Mouse (Mus musculus): ENCODE measurements at regions not wholly inside any gene's neighbourhood (a gene's known extent, or its start where the extent isn't known, plus 50 kb on each side); places are given as distances from the start of the nearest gene placed in this dataset.
"Not testable (repeated sequence)": the region's sequence is repeated elsewhere in the genome, so short reads cannot be mapped to it uniquely, and the experiment has no call there.

- intact Hi-C loops (cut with DNase I), result no loop called here
Observed at GRCm38 (mm10) chr6:22716864-22717557, 158.3 kb upstream of the Ptprz1 start.

GRCm38 (mm10) chr6:22716144-22716856 lies 159.0 kb upstream of the Ptprz1 start:
- DNase-seq (ENCODE audit: low spot score), result no peak
- intact Hi-C loops (cut with DNase I), result no loop called here

More at GRCm38 (mm10) chr6:22716864-22717557, 158.3 kb upstream of the Ptprz1 start:
- no peak for DNase-seq (ENCODE audit: low spot score)

DNA sequence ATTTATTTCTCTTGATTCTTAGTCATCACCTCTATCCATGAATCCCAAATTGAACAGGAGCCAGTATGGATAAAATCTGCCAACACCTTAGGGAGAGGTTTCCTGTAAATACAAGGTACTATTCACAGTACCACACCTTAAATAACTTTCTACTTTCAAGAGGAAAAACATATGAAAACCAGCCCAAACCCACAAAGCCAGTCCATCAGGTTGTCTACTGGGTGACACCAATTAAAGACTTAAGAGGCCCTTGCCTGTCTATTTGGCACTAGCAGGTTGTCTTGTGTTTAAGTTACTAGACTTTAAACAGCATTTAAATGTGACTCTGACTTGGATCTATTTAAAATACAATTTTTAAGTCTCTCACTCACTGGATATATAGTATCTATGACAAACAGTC lies 177.1 kb upstream of the Ptprz1 start:
- DNase-seq (ENCODE audit: low spot score), result no peak
- intact Hi-C loops (cut with DNase I), result no loop called here

- intact Hi-C loops (cut with DNase I), result no loop called here
Observed at GRCm38 (mm10) chr6:22688678-22689126, 186.6 kb upstream of the Ptprz1 start.

DNA sequence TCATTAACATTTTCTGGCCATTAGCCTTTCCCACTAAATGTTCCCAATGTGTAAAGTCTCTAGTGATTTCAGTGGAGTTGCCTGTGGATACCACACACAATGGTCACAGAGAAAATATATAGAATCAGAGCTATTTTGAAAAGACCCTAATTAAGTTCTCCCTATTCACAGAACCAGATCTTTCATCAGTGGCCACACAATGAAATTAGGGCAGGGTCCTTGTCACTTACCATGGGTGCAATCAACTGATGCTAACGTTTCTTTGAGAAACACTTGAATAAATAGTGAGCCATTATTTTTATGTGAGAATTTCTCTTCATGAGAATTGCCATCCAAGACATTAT lies 200.7 kb upstream of the Ptprz1 start:
- DNase-seq (ENCODE audit: low spot score), result no peak
- intact Hi-C loops (cut with DNase I), result no loop called here

More at GRCm38 (mm10) chr6:22688678-22689126, 186.6 kb upstream of the Ptprz1 start:
- no peak for DNase-seq (ENCODE audit: low spot score)

- DNase-seq (ENCODE audit: low spot score), result no peak
- intact Hi-C loops (cut with DNase I), result no loop called here
Observed at GRCm38 (mm10) chr6:22673919-22674585, 201.2 kb upstream of the Ptprz1 start.

DNA sequence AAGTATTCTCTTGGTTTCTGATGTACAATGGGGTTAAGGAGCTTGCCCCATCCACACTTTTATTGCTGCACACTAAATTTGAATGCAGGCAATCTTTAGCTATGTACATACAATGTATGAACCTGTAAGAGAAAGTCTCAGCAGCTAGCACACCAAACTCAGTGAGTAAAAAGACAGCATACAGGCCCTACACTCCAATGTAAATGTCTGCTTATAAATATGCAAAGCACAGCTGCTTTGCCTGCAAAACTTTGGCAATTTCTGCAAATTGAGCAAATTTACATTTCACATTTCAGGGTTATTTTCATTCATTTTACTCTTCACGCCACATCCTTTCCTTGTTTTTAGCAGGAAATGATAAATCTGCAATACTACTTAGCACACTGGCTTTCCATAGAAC lies 203.8 kb upstream of the Ptprz1 start:
- intact Hi-C loops (cut with DNase I), result no loop called here

DNA sequence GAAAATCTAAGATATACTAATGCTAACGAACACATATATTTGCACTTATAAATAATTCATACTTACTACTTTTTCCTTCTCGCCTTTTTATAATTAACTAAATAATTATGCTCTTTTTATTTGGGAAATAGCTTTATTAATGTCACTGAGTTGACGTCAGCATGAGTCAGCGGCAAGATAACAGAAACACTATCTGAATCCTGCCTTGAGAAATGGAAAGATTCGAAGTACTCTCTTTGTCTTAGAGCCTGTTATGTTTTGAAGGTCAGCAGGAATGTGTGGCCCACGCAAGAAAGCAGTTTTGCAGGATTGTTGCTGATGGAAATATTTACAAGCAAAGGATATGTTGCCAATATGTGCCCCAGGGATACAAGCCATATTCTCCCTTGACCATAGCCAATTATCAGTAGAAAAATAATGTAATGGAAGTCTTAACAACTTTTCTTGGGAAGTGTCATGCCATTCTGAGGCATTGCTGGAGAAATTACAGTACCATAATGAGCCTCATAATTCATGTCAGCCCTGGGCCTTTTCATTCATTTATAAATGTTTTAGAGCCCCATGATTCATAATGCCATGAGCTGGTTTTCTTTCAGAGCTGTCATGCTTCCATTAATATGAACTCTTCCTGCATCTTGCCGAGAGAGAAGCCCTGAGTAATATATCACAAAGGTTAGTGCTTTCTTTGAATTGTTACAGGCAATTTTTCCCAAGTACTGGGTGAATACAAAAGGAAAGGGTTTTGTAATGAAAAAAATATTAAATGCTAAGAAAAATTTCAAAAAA lies 206.9 kb upstream of the Ptprz1 start:
- intact Hi-C loops (cut with DNase I), result loop anchor here (10.0 kb wide), 1 partner anchor 54 kb away; no protein-coding TSS in a partner anchor
- DNase-seq (ENCODE audit: low spot score), result no peak

More for the DNA sequence above, 203.8 kb upstream of the Ptprz1 start:
- DNase-seq (ENCODE audit: low spot score), result no peak

- DNase-seq (ENCODE audit: low spot score); intact Hi-C loops (cut with DNase I): not testable (repeated sequence)
Observed at GRCm38 (mm10) chr6:22657401-22657800, 217.9 kb upstream of the Ptprz1 start.

DNA sequence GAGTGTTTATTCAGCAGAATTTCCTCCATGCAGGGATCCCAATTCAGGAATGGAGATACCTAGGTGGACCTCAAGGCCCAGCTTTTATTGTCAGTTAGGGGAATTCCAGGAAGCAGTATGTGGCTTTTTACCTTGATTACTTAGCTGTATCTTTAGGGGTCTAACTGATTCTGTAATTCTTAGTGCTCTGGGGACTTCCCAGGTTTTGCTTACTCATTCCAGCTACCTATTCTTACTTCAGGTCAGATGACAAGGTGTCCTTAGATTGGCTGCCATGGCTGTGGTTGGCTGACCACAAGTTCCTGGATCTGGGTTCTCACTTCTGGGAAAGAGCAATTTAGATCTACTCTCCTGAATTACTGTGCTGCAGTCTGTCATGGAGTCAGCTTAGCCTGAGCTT lies 235.2 kb upstream of the Ptprz1 start:
- DNase-seq (ENCODE audit: low spot score), result no peak
- intact Hi-C loops (cut with DNase I), result no loop called here

GRCm38 (mm10) chr6:22635141-22635540 lies 240.2 kb upstream of the Ptprz1 start:
- no peak for DNase-seq (ENCODE audit: low spot score)
- intact Hi-C loops (cut with DNase I), result no loop called here

GRCm38 (mm10) chr6:22634740-22635139 lies 240.6 kb upstream of the Ptprz1 start:
- intact Hi-C loops (cut with DNase I), result no loop called here
- no peak for DNase-seq (ENCODE audit: low spot score)

DNA sequence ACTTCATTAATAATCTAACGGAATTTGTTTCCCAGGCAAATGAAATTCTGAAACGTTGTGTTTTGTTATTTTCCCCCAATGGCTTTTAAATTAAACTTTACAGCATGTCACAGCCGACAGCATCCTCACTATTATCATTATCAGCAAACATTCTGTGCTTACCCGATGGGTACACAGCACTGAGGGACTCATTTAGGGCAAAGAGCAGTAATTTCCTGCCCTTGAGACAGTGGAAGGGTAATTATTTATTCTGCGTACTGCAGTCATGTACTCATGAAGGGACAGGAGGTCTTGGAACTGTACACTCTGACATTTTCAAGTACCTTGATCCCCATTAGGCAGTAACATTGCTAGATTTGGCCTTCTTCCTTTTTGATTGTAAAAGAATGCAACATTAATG lies 235.5 kb upstream of the Fam3c start:
- no peak for DNase-seq (ENCODE audit: low spot score)
- intact Hi-C loops (cut with DNase I), result no loop called here

- DNase-seq (ENCODE audit: low spot score), result no peak
- intact Hi-C loops (cut with DNase I), result no loop called here
Observed at GRCm38 (mm10) chr6:22584851-22585250, 228.8 kb upstream of the Fam3c start.

DNA sequence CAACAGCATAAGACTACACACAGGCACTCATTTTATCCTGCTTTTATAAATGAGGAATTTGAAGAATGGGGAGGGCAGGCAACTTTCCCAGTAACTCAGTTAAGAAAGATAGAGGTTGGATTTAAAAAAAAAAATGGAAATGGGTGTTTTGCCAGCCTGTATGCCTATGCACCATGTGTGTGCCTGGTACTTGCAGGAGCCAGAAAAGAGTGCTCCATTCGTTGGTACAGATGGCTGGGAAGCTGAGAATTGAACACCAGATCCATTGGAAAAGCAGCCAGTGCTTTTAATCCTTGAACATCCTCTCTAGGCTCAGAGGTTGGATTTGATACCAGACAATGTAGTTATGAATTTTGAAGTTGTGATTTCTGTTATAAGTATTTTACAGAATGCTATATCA lies 216.9 kb upstream of the Fam3c start:
- no peak for DNase-seq (ENCODE audit: low spot score)
- intact Hi-C loops (cut with DNase I), result no loop called here

GRCm38 (mm10) chr6:22567891-22568290 lies 211.8 kb upstream of the Fam3c start:
- no peak for DNase-seq (ENCODE audit: low spot score)
- intact Hi-C loops (cut with DNase I), result no loop called here

- intact Hi-C loops (cut with DNase I), result no loop called here
- DNase-seq (ENCODE audit: low spot score), result no peak
Observed at GRCm38 (mm10) chr6:22548296-22549245, 192.5 kb upstream of the Fam3c start.

- no peak for DNase-seq (ENCODE audit: low spot score)
- intact Hi-C loops (cut with DNase I), result no loop called here
Observed at GRCm38 (mm10) chr6:22541603-22542002, 185.6 kb upstream of the Fam3c start.

DNA sequence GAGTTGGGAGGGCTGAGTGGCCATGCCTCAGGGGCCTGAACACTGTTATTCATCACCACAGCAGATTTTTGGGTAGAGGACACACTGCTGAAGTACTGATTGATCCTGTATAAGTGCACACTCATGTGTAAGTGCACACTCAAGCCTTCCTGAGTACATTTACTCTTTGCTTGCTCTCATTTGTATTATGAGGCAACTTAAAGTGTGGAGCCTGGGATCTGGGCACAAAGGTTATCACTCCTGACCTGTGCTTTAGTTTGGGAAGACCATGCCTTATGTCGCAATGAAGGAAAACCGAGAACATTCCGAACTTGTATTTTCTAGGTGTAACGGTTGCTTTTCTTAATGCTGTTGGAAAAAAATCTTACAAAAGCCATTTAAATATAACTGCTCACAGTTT lies 182.2 kb upstream of the Fam3c start:
- intact Hi-C loops (cut with DNase I), result no loop called here
- DNase-seq (ENCODE audit: low spot score), result no peak

All from heart, postnatal 25 days (tissue).